Mouse (Mus musculus): ENCODE data around the gene Jtb. TPM values are rescaled to one million over a fixed set of nuclear protein-coding genes. Genes with fewer than 3 reads are reported as not detected.

Jtb gene
- 100 to 1,000 TPM in 15 of 26 experiments, 10 to 100 TPM in 11; 56.6 to 143 (median 104) TPM for total RNA-seq (2018; cell fraction: chromatin; rRNA removed)
- total RNA-seq (2018; cell fraction: cytosol; rRNA removed): 10 to 100 TPM; 45.3 to 85.3 (median 62.0) TPM
- 100 to 1,000 TPM in 16 of 26 experiments, 10 to 100 TPM in 10; 63.7 to 150 (median 104) TPM for total RNA-seq (2018; cell fraction: nucleus; rRNA removed)
- 41.1 to 83.2 TPM (median 71.3 TPM) in 3 replicates for polyA plus RNA-seq (2018)

DNA sequence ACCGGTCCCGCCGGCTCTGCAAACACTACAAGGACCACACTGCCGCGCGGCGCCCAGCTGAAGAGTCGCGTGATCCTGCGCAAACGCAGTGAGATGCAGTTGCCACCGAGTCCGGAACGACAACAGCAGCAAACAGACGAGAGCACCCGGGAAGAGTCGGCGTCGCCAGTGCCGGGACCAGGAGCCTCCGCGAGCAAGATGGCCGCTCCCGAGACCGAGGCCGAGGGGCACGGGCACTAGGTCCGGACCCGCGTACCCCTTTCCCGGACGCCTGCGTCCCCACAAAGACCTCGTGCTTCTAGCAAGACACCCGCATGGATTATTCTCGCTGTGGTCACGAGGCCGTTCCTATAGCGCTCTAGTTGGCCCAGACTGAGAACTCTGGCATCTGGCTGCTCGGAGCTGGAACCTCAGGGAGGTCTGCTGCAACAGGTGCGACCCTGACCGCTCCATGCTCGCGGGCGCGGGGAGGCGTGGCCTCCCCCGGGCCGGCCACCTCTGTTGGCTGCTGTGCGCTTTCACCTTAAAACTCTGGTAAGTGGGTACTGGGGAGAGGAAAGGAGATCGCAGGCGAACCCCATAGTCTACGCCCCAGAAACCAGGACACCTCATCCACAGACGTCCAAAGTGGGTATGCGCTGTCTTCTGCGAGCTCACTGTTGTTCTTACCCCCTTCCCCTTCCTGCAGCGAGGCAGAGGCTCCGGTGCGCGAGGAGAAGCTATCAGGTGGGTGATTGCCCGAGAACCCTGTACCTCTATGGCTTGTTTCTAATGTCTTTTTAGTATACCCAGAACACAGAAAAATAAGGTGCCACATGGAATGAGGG is at the start of gene Jtb:
Gene Jtb (plus strand): TSS at position 91 of the 827 bp plus-strand sequence.
- H3K36me3 ChIP-seq (ENCODE audit: inconsistent target): peaks cover 21% of the 10 kb centered on the region
- WGBS (ENCODE audit: missing documents): under 1% methylated on average over 61 of the region's 61 CpGs
- peak within 1 kb of the TSS; percentile 51 for H3K27ac ChIP-seq
- peak within 1 kb of the TSS; percentile 77 for H3K4me3 ChIP-seq (ENCODE audit: inconsistent target)
- peaks cover 16% of the 10 kb centered on the region for H3K79me2 ChIP-seq (ENCODE audit: inconsistent target)

DNA sequence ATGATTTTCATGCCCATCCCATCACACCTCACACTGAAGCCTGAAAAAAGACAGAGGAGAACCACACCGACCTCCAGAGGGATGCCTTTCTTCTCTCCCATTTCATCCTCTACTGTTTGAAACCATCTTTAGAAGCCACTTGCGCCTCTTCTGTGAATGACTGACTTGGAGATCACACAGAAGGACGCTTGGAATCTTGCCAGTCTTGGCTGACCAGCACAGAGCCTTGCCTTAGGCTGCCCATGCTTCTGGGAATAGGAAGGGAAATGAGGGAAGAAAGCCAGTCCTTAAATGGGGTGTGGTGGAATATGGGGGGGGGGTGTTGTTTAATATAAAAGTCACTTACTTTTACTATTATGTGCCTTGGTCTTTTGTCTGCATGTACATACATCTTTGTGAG is 47.8 kb upstream of the Jtb start:
- WGBS (ENCODE audit: missing documents): 79% methylated on average over 3 of the region's 3 CpGs
- H3K36me3 ChIP-seq (ENCODE audit: inconsistent target): no peaks in the 10 kb centered on the region
- no peak overlapping the region for H3K4me3 ChIP-seq (ENCODE audit: inconsistent target)
- no peaks in the 10 kb centered on the region for H3K79me2 ChIP-seq (ENCODE audit: inconsistent target)
- H3K27ac ChIP-seq: no peak overlapping the region

- no peaks in the 10 kb centered on the region for H3K36me3 ChIP-seq (ENCODE audit: inconsistent target)
- WGBS (ENCODE audit: missing documents): 93% methylated on average over 10 of the region's 11 CpGs
- no peaks in the 10 kb centered on the region for H3K79me2 ChIP-seq (ENCODE audit: inconsistent target)
- no peak overlapping the region for H3K4me3 ChIP-seq (ENCODE audit: inconsistent target)
- H3K27ac ChIP-seq: no peak overlapping the region
Measured at GRCm38 (mm10) chr3:90190859-90191510, 40.4 kb upstream of the Jtb start.

GRCm38 (mm10) chr3:90194759-90195158 is 36.6 kb upstream of the Jtb start:
- Histone ChIP-seq H3K36me3 (ENCODE audit: inconsistent target) (no peaks in the 10 kb centered on the region), H3K79me2 (ENCODE audit: inconsistent target) (no peaks in the 10 kb centered on the region), H3K4me3 (ENCODE audit: inconsistent target) (no peak overlapping the region), H3K27ac (no peak overlapping the region)
- 92% methylated on average over 4 of the region's 4 CpGs for WGBS (ENCODE audit: missing documents)

DNA sequence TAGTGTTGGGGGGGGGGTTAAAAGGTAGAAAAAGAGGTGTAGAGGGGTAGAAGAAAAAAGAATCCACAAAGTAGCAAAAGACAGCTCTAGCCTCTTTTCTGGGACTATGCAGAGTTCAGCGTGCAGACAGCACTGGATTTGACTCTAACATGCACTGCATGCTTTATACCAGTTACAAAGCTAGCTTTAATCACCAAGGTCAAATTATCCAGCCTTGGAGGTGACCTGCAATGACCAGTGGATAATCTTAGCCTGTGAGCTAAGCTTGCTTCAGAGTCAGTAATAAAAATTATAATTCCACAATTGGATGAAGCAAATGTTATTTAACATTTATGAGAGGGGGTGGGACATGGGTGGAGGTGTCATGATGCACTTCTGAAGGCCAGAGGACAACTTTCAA is 35.8 kb upstream of the Jtb start:
- no peak overlapping the region for H3K4me3 ChIP-seq (ENCODE audit: inconsistent target)
- no peaks in the 10 kb centered on the region for H3K36me3 ChIP-seq (ENCODE audit: inconsistent target)
- no peaks in the 10 kb centered on the region for H3K79me2 ChIP-seq (ENCODE audit: inconsistent target)
- 83% methylated on average over 1 of the region's 1 CpGs for WGBS (ENCODE audit: missing documents)
- no peak overlapping the region for H3K27ac ChIP-seq

GRCm38 (mm10) chr3:90197548-90197947 is 33.8 kb upstream of the Jtb start:
- Histone ChIP-seq H3K4me3 (ENCODE audit: inconsistent target) (no peak overlapping the region), H3K27ac (no peak overlapping the region), H3K79me2 (ENCODE audit: inconsistent target) (no peaks in the 10 kb centered on the region), H3K36me3 (ENCODE audit: inconsistent target) (no peaks in the 10 kb centered on the region)
- 80% methylated on average over 1 of the region's 1 CpGs for WGBS (ENCODE audit: missing documents)

GRCm38 (mm10) chr3:90202884-90203283 is 28.5 kb upstream of the Jtb start:
- 100% methylated on average over 1 of the region's 1 CpGs for WGBS (ENCODE audit: missing documents)
- Histone ChIP-seq H3K36me3 (ENCODE audit: inconsistent target) (no peaks in the 10 kb centered on the region), H3K4me3 (ENCODE audit: inconsistent target) (no peak overlapping the region), H3K79me2 (ENCODE audit: inconsistent target) (no peaks in the 10 kb centered on the region), H3K27ac (no peak overlapping the region)

DNA sequence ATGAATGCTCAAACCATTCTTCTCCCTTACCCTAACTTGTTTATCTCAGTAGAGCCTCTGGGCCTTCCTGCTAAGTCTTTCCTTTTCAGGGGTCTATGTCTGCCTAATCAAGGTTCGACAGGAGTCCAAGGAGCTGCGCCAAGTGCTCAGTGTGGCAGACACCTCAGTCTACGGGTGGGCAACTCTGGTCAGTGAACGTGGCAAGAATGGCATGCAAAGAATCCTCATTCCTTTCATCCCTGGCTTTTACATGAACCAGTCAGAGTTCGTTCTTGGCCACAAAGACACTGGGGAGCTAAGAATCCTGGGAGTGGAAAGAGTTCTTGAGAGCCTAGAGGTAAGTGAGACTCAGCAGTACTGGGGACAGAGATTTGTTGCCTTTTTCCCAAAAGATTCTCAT is 27.8 kb upstream of the Jtb start:
- H3K79me2 ChIP-seq (ENCODE audit: inconsistent target): no peaks in the 10 kb centered on the region
- H3K4me3 ChIP-seq (ENCODE audit: inconsistent target): no peak overlapping the region
- WGBS (ENCODE audit: missing documents): 94% methylated on average over 5 of the region's 5 CpGs
- peaks cover 5% of the 10 kb centered on the region; the same call in 1 of the 2 replicates for H3K36me3 ChIP-seq (ENCODE audit: inconsistent target)
- H3K27ac ChIP-seq: no peak overlapping the region

DNA sequence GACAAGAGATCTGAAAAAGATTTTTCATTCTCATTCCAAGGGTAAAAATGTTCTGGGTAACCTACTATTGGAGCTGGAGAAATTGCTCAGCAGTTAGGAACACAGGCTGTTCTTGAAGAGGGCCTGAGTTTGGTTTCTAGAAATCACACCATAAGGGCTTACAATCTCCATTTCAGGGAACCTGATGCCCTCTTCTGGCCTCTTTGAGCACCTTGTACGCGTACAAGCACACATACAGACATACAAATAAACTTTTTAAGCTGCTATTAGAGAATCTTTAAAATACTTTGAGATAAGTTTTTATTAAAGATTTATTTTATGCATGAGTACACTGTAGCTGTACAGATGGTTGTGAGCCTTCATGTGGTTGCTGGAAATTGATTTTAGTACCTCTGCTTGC is 26.8 kb upstream of the Jtb start:
- Histone ChIP-seq H3K36me3 (ENCODE audit: inconsistent target) (peaks cover 15% of the 10 kb centered on the region; the same call in 1 of the 2 replicates), H3K79me2 (ENCODE audit: inconsistent target) (no peaks in the 10 kb centered on the region), H3K27ac (no peak overlapping the region), H3K4me3 (ENCODE audit: inconsistent target) (no peak overlapping the region)
- 96% methylated on average over 2 of the region's 2 CpGs for WGBS (ENCODE audit: missing documents)

DNA sequence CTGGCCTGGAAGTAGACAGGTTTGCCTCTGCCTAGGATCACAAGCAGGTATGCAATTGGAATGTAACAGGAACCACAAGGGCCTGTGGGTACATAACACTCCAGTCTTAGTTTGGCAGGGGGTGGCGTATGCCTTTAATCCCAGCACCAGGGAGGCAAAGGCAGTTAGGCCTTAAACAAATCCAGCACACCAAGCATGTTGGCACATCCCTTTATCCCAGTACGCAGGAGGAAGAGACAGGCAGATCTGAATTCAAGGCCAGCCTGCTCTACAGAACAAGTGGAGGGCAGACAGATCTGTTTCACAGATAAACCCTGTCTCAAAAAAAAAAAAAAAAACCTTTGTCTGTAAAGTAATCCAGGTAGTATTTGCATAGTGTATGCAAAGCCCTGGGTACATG is 22.7 kb upstream of the Jtb start:
- peaks cover 31% of the 10 kb centered on the region for H3K79me2 ChIP-seq (ENCODE audit: inconsistent target)
- peaks cover 40% of the 10 kb centered on the region; the same call in 1 of the 2 replicates for H3K36me3 ChIP-seq (ENCODE audit: inconsistent target)
- WGBS (ENCODE audit: missing documents): 97% methylated on average over 2 of the region's 2 CpGs
- H3K4me3 ChIP-seq (ENCODE audit: inconsistent target): no peak overlapping the region
- no peak overlapping the region for H3K27ac ChIP-seq

DNA sequence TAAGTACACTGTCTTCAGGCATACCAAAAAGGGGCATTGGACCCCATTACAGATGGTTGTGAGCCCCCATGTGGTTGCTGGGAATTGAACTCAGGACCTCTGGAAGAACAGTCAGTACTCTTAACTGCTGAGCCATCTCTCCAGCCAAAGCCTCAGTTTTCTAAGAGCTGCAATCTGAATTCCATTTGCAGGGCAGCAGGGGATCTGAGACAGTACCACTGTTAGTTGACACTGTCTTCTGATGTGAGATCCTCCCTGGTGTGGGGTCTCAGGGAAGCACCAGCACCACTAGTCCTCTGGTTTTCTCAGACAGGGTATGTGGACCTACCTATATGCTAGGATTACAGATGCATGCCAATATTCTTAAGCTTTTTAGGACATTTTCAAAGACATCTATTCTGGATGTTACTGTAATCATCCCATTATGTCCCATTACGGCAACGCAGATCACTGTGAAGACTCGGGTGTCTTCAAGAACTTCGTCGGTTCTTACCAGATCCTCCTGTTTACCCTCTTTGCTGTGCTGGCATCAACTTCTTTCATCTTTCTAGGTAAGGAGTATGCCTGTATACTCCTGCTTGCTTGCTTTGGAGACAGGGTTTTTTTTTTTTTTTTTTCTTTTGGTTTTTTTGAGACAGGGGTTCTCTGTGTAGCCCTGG is 21.4 kb upstream of the Jtb start:
- peaks cover 40% of the 10 kb centered on the region; the same call in 1 of the 2 replicates for H3K36me3 ChIP-seq (ENCODE audit: inconsistent target)
- H3K4me3 ChIP-seq (ENCODE audit: inconsistent target): no peak overlapping the region
- H3K79me2 ChIP-seq (ENCODE audit: inconsistent target): peaks cover 31% of the 10 kb centered on the region
- 91% methylated on average over 5 of the region's 5 CpGs for WGBS (ENCODE audit: missing documents)
- H3K27ac ChIP-seq: no peak overlapping the region

- Histone ChIP-seq H3K79me2 (ENCODE audit: inconsistent target) (peaks cover 31% of the 10 kb centered on the region), H3K27ac (no peak overlapping the region), H3K4me3 (ENCODE audit: inconsistent target) (peak overlapping the region; percentile 83; the same call in 1 of the 2 replicates), H3K36me3 (ENCODE audit: inconsistent target) (peaks cover 40% of the 10 kb centered on the region; the same call in 1 of the 2 replicates)
- WGBS (ENCODE audit: missing documents): 49% methylated on average over 13 of the region's 13 CpGs
Measured at GRCm38 (mm10) chr3:90211475-90212398, 19.7 kb upstream of the Jtb start.

- Histone ChIP-seq H3K4me3 (ENCODE audit: inconsistent target) (peak overlapping the region; percentile 83), H3K36me3 (ENCODE audit: inconsistent target) (peaks cover 40% of the 10 kb centered on the region; the same call in 1 of the 2 replicates), H3K79me2 (ENCODE audit: inconsistent target) (peaks cover 31% of the 10 kb centered on the region), H3K27ac (peak overlapping the region; percentile 79)
- 12% methylated on average over 5 of the region's 5 CpGs for WGBS (ENCODE audit: missing documents)
Measured at GRCm38 (mm10) chr3:90212723-90213122, 18.7 kb upstream of the Jtb start.

Measured in macrophage (primary cell).